Mouse (Mus musculus) liver, postnatal 0 days (tissue): Measurements from ENCODE around the gene Kcnc2.

Experiments used
- CTCF ChIP-seq: sonication (generic); IDR thresholded peaks from 2 replicates; pipeline ENCODE4 v1.5.1; 2016; ENCODE audit warnings: antibody characterized with exemption, low read depth
- EP300 ChIP-seq: IDR thresholded peaks from 2 replicates; pipeline ENCODE4 v1.6.1; 2016; ENCODE audit warnings: antibody characterized with exemption, low read depth, mild to moderate bottlenecking

- TF ChIP-seq CTCF (no peak), EP300 (no peak)
These were observed 761 bp upstream of the Kcnc2 start for GRCm38 (mm10) chr10:112269939-112270781.
